Mouse (Mus musculus) embryonic facial prominence, embryonic 15.5 days (tissue): ENCODE measurements at regions not wholly inside any gene's neighbourhood (a gene's known extent, or its start where the extent isn't known, plus 50 kb on each side); places are given as distances from the start of the nearest gene placed in this dataset.

Source experiments
- ATAC-seq: fragments of 200-750 bp; cut with Nextera tagmentation; 2 replicates; pipeline ENCODE4 v1.8.0; 2017; ENCODE audit warnings: low read depth, moderate TSS enrichment; ENCODE audit not compliant: insufficient number of reproducible peaks, low FRiP score, low TSS enrichment
- H3K27ac ChIP-seq: fragments of 300-500 bp; sonication (generic); replicated peaks from 2 replicates; pipeline ENCODE4 v1.5.1; 2015; ENCODE audit warnings: mild to moderate bottlenecking, inconsistent platforms
- H3K27me3 ChIP-seq: fragments of 300-500 bp; sonication (generic); 2 replicates; pipeline ENCODE4 v1.6.1; 2015; ENCODE audit warnings: inconsistent platforms
- H3K36me3 ChIP-seq: fragments of 300-500 bp; sonication (generic); 2 replicates; pipeline ENCODE4 v1.6.1; 2015; ENCODE audit warnings: mild to moderate bottlenecking, inconsistent platforms
- H3K4me1 ChIP-seq: fragments of 300-500 bp; sonication (generic); 2 replicates; pipeline ENCODE4 v1.6.1; 2015; ENCODE audit warnings: inconsistent platforms
- H3K4me2 ChIP-seq: fragments of 300-500 bp; sonication (generic); replicated peaks from 2 replicates; pipeline ENCODE4 v1.6.1; 2015; ENCODE audit warnings: mild to moderate bottlenecking, inconsistent platforms
- H3K4me3 ChIP-seq: fragments of 300-500 bp; sonication (generic); replicated peaks from 2 replicates; pipeline ENCODE4 v1.5.1; 2015; ENCODE audit warnings: mild to moderate bottlenecking, inconsistent platforms
- H3K9ac ChIP-seq: fragments of 300-500 bp; sonication (generic); 2 replicates; pipeline ENCODE4 v1.6.1; 2015; ENCODE audit warnings: inconsistent platforms
- H3K9me3 ChIP-seq: fragments of 300-500 bp; sonication (generic); replicated peaks from 2 replicates; pipeline ENCODE4 v1.6.1; 2016; ENCODE audit warnings: inconsistent platforms
- WGBS: fragments of 180-500 bp; shearing (Covaris S2); methylation state at CpG from one replicate; pipeline ENCODE4 v1.1.7; 2015; 5-methylcytosine and 5-hydroxymethylcytosine counted together

DNA sequence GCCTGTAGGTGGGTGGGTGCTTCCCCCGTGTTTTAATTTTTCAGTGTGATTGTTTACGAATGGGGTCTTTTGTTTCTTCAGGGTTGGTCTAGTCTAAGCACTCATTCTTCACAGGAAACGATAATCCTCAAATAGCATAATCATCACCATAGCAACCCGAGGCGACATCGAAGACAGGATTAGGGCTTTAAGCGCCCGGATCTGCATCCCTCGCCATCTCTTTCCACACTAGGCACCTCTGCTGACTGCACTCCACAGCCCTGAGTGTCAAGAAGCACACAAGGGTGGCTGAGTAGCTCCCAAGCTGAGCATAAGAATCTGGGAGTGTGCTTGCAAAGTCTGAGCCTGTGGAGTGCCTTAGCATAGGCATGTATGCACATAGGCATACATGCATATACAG, 145.2 kb upstream of the Cdh4 start:
- WGBS: 61% methylated on average over 9 of the region's 9 CpGs
- ATAC-seq: no peak
- Histone ChIP-seq H3K27ac (no peak overlapping the region), H3K4me3 (no peak overlapping the region), H3K4me2 (no peak overlapping the region), H3K9ac (no peak overlapping the region), H3K9me3 (no peaks in the 10 kb centered on the region), H3K27me3 (no peaks in the 10 kb centered on the region), H3K4me1 (no peaks in the 10 kb centered on the region), H3K36me3 (no peaks in the 10 kb centered on the region)

DNA sequence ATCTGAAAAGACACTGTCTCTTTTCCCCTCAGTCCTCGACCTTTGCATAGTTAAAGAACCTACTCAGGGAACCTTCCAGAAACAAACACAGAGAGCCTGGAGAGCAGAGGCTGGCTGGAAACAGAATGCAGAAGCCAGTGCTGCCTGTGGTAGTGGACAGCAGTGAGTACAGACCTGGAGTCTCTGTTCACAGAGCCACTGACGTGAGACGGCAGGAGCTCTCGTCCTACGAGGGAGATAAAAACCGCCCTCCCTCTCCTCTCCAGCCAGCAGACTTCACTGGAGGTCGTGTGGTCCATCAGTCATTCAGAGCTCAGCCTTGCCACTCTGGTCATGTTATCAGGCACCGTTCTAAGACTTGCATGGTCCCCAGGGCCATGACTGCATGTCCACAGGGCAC, 138.5 kb upstream of the Cdh4 start:
- H3K36me3 ChIP-seq: no peaks in the 10 kb centered on the region
- no peak overlapping the region for H3K4me3 ChIP-seq
- H3K27ac ChIP-seq: no peak overlapping the region
- ATAC-seq: no peak
- no peaks in the 10 kb centered on the region for H3K4me1 ChIP-seq
- H3K9me3 ChIP-seq: no peaks in the 10 kb centered on the region
- 0 out of 2 replicates have a peak, but pooled peaks cover 3% of the 10 kb centered on the region for H3K27me3 ChIP-seq
- no peak overlapping the region for H3K4me2 ChIP-seq
- H3K9ac ChIP-seq: no peak overlapping the region
- WGBS: 53% methylated on average over 8 of the region's 8 CpGs

DNA sequence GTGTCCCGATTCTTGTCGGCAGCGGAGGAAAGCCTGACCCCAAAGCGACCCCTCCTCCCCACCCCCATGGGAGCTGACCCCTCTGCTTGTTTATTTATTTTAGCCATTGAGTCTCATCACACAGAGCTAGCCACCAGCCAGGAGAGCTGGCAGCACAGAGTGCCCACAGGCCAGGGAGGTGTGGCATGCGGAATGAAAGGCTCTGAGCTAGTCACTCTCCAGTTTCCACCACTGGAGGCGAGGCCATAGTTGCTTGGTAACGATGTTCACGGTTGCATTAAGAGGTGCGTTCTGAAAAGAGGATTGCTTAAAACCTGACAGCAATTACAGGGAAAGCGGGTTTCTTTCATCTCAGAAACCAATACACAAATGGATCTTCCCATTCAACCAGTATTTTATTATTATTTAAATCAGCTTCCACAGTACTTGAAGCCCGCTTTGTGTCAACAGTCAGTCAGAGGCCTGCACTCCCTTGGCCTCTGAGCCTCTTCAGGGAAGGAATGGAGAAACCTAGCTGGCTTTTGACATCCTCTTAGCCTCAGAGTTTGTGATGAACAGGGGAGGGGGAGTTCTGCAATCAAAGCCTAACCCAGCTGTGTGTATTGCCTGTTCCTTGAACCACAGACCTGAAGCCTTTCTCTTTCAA, 134.8 kb upstream of the Cdh4 start:
- H3K27ac ChIP-seq: no peak overlapping the region
- WGBS: 10% methylated on average over 11 of the region's 11 CpGs
- H3K9ac ChIP-seq: no peak overlapping the region
- no peaks in the 10 kb centered on the region for H3K4me1 ChIP-seq
- no peak overlapping the region for H3K4me2 ChIP-seq
- peak; percentile 61 for ATAC-seq
- H3K27me3 ChIP-seq: 0 out of 2 replicates have a peak, but pooled peaks cover 3% of the 10 kb centered on the region
- no peaks in the 10 kb centered on the region for H3K9me3 ChIP-seq
- H3K36me3 ChIP-seq: no peaks in the 10 kb centered on the region
- no peak overlapping the region for H3K4me3 ChIP-seq

DNA sequence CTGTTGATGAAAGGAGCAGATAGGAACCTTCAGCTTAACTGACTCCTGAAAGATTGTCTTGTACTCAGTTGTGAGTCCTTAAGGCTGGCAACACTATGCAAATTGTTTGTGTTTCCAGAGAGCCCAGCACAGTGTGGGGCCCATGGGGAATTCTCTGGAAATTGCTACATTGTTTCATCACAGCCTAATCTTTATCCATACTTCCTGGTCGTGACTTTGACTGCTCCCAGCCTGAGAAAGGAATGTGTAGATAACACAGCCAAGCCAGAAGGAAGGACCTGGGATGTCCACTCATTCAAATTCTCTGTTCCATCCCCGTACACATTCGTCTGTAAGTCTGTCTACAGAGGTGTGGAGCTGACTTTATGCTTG, 134.3 kb upstream of the Cdh4 start:
- H3K4me2 ChIP-seq: no peak overlapping the region
- 0 out of 2 replicates have a peak, but pooled peaks cover 3% of the 10 kb centered on the region for H3K27me3 ChIP-seq
- no peak overlapping the region for H3K9ac ChIP-seq
- 52% methylated on average over 3 of the region's 3 CpGs for WGBS
- ATAC-seq: no peak
- H3K4me3 ChIP-seq: no peak overlapping the region
- no peaks in the 10 kb centered on the region for H3K4me1 ChIP-seq
- H3K27ac ChIP-seq: no peak overlapping the region
- no peaks in the 10 kb centered on the region for H3K9me3 ChIP-seq
- H3K36me3 ChIP-seq: no peaks in the 10 kb centered on the region

DNA sequence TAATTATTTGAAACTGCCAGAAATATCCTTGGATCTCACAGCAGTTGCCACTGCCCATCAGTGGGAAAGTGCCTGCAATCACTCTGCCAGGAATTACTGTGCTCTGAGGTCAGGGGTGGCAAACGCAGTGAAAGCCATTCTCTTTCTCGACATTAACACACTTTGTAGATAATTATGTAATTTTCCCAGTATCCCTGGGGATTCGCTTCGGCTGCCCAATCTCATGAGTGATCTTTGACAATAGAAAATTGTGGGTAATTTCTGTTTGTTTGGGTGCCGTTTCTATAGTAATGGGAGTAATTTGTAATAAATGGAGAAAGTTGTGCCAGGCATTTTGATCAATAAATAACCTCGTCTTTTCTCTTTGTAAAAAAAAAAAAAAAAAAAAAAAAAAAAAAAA, 124.2 kb upstream of the Cdh4 start:
- Histone ChIP-seq H3K9me3 (0 out of 2 replicates have a peak, but pooled peaks cover 3% of the 10 kb centered on the region), H3K4me3 (no peak overlapping the region), H3K9ac (no peak overlapping the region), H3K36me3 (no peaks in the 10 kb centered on the region), H3K27me3 (no peaks in the 10 kb centered on the region), H3K27ac (no peak overlapping the region), H3K4me1 (no peaks in the 10 kb centered on the region), H3K4me2 (no peak overlapping the region)
- ATAC-seq: no peak
- 57% methylated on average over 6 of the region's 6 CpGs for WGBS

DNA sequence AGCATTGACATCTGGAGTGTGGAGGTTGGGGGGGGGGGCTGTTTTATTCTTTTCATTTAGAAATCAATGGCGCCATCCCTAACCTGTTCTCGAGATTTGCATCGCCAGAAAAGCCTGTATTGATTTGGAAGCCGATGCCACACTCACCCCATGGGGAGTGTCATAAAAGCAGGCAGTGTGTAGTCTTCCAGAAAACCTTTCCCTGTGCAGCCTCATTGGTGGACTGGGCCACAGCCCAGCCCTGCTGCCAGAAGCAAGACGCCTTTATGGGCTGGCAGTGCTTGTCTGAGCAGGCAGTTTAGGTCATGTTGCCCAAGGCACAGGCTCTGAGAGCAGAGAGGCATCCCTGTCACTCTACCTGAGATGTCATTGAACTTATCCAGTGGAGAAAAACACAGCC, 117.0 kb upstream of the Cdh4 start:
- no peak overlapping the region for H3K4me3 ChIP-seq
- H3K4me2 ChIP-seq: no peak overlapping the region
- H3K4me1 ChIP-seq: no peaks in the 10 kb centered on the region
- no peak for ATAC-seq
- no peaks in the 10 kb centered on the region for H3K27me3 ChIP-seq
- no peak overlapping the region for H3K27ac ChIP-seq
- H3K9ac ChIP-seq: no peak overlapping the region
- 63% methylated on average over 5 of the region's 5 CpGs for WGBS
- H3K9me3 ChIP-seq: 0 out of 2 replicates have a peak, but pooled peaks cover 3% of the 10 kb centered on the region
- H3K36me3 ChIP-seq: no peaks in the 10 kb centered on the region

DNA sequence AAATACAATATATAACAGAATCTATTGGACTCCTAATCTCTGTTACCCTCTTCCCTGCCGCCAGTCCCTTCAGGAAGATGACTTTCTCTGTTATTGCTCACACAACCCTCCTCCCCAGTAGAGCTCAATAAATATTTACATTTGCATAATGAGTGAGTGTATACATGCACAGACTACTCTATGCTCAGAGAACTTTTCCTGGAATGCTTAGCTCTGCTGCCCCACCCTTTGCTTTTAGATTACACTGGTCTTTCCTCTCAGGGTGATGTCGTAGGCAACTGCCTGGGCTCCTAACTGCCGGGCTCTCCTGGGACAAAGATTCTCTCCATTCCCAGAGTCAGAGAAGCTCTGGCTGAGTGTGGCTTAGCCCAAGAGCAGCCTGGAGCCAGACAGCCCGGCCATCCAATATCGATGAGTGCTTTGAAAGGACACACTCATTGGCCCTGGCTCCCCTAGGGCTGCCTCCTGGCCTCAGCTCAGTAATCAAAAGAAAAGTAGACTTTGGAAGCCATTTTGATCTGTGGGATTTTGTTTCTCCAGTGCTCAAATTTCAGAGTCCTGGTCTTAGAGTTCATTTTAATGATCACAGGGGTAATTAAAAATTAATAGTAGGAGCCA, 109.2 kb upstream of the Cdh4 start:
- Histone ChIP-seq H3K27me3 (no peaks in the 10 kb centered on the region), H3K27ac (no peak overlapping the region), H3K36me3 (no peaks in the 10 kb centered on the region), H3K9ac (no peak overlapping the region), H3K4me2 (no peak overlapping the region), H3K4me1 (no peaks in the 10 kb centered on the region), H3K9me3 (no peaks in the 10 kb centered on the region), H3K4me3 (no peak overlapping the region)
- WGBS: 45% methylated on average over 5 of the region's 5 CpGs
- ATAC-seq: no peak

DNA sequence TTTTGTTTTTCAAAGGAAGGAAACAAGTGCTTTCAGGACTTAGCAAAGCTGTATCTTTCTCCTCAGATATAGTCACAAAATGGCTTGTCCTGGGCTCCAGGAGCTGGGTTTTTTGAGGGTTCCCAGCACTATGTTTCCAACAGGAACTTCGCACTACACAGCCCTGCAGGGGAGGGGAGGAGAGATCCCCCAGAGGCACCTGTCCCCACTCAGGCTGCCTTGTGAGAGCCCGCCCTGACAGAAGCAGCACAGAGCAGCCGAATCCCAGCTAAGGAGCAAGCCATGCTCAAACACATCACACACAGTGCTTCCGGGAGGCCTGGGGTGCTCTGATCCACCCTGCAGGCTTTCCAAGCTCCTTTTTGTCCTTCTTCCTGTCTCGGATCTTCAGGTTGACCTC, 108.6 kb upstream of the Cdh4 start:
- Histone ChIP-seq H3K9me3 (no peaks in the 10 kb centered on the region), H3K27me3 (no peaks in the 10 kb centered on the region), H3K27ac (no peak overlapping the region), H3K4me3 (no peak overlapping the region), H3K9ac (no peak overlapping the region), H3K4me1 (no peaks in the 10 kb centered on the region), H3K4me2 (no peak overlapping the region), H3K36me3 (no peaks in the 10 kb centered on the region)
- ATAC-seq: no peak
- WGBS: 47% methylated on average over 5 of the region's 5 CpGs

DNA sequence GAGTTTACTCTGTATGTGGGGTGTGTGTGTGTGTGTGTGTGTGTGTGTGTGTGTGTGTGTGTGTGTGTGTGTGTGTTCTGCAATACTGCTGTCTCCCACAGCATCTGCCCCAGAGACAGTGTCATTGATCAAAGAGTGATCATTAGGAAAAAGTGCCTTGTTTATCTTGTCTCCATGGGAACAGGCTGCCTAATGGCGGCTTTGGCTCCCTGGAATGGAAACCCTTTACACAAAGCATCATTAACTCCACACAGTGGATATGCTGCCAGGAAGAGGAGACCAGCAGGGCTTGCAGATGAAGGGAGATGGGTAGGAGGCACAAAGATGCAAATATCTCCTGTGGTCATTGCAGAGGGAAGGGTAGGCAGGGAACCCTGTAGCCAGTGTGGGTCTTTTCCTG, 106.0 kb upstream of the Cdh4 start:
- 33% methylated on average over 1 of the region's 1 CpGs for WGBS
- Histone ChIP-seq H3K9ac (no peak overlapping the region), H3K4me3 (no peak overlapping the region), H3K9me3 (no peaks in the 10 kb centered on the region), H3K4me2 (no peak overlapping the region), H3K4me1 (no peaks in the 10 kb centered on the region), H3K36me3 (no peaks in the 10 kb centered on the region), H3K27ac (no peak overlapping the region), H3K27me3 (no peaks in the 10 kb centered on the region)
- no peak for ATAC-seq

DNA sequence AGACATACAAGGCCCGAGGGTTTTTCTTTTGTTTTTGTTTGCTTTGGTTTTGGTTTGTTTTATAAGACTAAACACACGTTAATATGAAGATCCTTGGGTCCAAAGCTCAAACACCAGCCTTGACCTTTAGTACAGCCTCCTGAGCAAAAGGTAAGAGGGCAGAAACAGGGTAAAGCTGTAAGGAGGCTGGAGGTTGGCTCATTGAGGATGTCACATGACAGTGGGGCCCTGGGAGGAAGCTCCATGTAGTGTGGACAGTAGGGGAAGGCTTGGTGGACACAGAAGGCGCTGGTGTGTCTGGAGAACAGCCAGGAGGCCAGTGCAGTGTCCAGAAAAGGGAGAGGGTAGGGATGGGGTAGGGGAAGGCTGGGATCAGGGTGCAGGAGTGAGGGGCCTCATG, 89.6 kb upstream of the Cdh4 start:
- no peak for ATAC-seq
- Histone ChIP-seq H3K4me3 (no peak overlapping the region), H3K4me2 (no peak overlapping the region), H3K9me3 (no peaks in the 10 kb centered on the region), H3K4me1 (no peaks in the 10 kb centered on the region), H3K9ac (no peak overlapping the region), H3K27ac (no peak overlapping the region), H3K36me3 (no peaks in the 10 kb centered on the region), H3K27me3 (no peaks in the 10 kb centered on the region)
- WGBS: 66% methylated on average over 3 of the region's 3 CpGs

DNA sequence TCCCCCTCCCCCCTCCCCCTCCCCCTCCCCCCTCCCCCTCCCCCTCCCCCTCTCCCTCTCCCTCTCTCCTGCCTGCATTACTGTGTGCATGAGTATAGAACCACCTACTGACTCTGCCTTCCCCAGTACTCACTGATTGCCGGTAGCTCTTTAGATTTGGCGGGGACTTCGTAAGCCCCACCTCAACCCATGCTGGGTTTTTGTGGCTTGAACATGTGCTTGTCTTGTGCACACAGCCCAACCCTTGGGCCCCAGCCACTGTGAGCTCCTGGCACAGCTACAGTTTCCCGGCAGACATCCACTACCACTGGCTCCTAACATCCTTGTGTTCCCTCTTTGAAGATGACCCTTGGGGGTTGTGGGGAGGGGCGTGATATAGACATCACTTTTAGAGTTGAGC, 87.4 kb upstream of the Cdh4 start:
- Histone ChIP-seq H3K9ac (no peak overlapping the region), H3K4me1 (no peaks in the 10 kb centered on the region), H3K27ac (no peak overlapping the region), H3K4me3 (no peak overlapping the region), H3K4me2 (no peak overlapping the region), H3K9me3 (no peaks in the 10 kb centered on the region), H3K27me3 (no peaks in the 10 kb centered on the region), H3K36me3 (no peaks in the 10 kb centered on the region)
- no peak for ATAC-seq
- 56% methylated on average over 5 of the region's 5 CpGs for WGBS
